Mouse (Mus musculus): ENCODE results near the gene Oaz2. TPM values are rescaled to one million over a fixed set of nuclear protein-coding genes. Genes with fewer than 3 reads are reported as not detected.
"Not testable (repeated sequence)": the region's sequence is repeated elsewhere in the genome, so short reads cannot be mapped to it uniquely, and the experiment has no call there.

The Oaz2 gene
- polyA plus RNA-seq, 1 experiment from 2014 or later = 182 TPM

DNA sequence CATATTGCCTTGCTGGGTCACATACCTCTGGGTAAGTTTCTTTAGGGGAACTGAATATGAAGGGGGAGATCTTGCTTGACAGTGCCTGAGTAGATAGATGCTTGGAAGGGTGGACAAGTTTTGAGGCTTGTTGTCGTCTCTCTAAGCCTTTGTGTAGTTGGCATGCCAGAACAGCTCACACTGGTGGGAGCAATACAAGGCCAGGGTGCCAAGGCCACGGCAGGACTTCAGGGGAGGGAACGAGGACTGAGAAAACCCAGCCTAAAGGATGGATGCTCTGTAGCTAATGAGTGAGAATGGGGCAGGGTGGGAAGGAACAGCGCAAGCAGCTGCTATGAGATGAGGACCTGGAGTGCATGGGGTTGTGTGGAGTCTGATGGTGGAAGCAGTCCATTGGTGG lies 22.8 kb upstream of the Oaz2 start:
- Histone ChIP-seq H3K4me2 (replicated peaks; ENCODE audit: low read depth, low read length) (no peak overlapping the region), H3K9me3 (ENCODE audit: control insufficient read depth, low read depth, low read length) (no peaks in the 10 kb centered on the region), H3K27ac (ENCODE audit: low read length) (no peak overlapping the region), H3K4me3 (ENCODE audit: low read depth, low read length) (no peak overlapping the region), H3K4me1 (ENCODE audit: control insufficient read depth, insufficient read depth, low read length) (peaks cover 11% of the 10 kb centered on the region; the same call in 1 of the 2 replicates), H3K27me3 (ENCODE audit: control insufficient read depth, insufficient read depth, low read length) (no peaks in the 10 kb centered on the region), H3K36me3 (ENCODE audit: control insufficient read depth, insufficient read depth, low read length) (no peaks in the 10 kb centered on the region), H3K9ac (replicated peaks; ENCODE audit: low read depth, low read length) (no peak overlapping the region)
- no peak for ATAC-seq (ENCODE audit: insufficient number of reproducible peaks, insufficient read depth, low FRiP score, low read depth)
- 86% methylated on average over 4 of the region's 4 CpGs for WGBS

DNA sequence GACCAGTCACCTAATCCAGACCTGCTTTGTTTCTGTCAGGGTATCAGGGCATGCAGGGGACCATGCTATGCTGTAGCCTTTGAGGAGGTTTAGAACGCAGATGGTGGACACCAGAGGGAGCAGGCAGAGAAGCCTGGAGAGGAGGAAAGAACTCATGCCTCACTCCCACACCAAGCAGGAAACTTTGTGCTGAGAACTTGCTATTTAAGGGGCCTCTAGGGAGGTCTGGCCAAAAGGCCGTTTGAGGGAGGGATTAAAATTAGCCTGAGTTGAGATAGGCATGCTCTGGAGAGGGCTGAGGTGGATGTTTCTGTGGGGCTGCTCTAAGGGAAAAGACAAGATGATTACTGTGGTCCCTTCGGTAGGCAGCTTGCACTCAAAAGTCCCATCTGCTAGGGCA lies 21.8 kb upstream of the Oaz2 start:
- H3K27ac ChIP-seq (ENCODE audit: low read length) = peak overlapping the region; percentile 16; the same call in 1 of the 2 replicates
- WGBS = 33% methylated on average over 3 of the region's 3 CpGs
- no peak for ATAC-seq (ENCODE audit: insufficient number of reproducible peaks, insufficient read depth, low FRiP score, low read depth)
- peaks cover 15% of the 10 kb centered on the region for H3K4me1 ChIP-seq (ENCODE audit: control insufficient read depth, insufficient read depth, low read length)
- H3K9me3 ChIP-seq (ENCODE audit: control insufficient read depth, low read depth, low read length) = no peaks in the 10 kb centered on the region
- H3K36me3 ChIP-seq (ENCODE audit: control insufficient read depth, insufficient read depth, low read length) = no peaks in the 10 kb centered on the region
- H3K4me2 ChIP-seq (replicated peaks; ENCODE audit: low read depth, low read length) = no peak overlapping the region
- no peak overlapping the region for H3K4me3 ChIP-seq (ENCODE audit: low read depth, low read length)
- H3K27me3 ChIP-seq (ENCODE audit: control insufficient read depth, insufficient read depth, low read length) = no peaks in the 10 kb centered on the region
- no peak overlapping the region for H3K9ac ChIP-seq (replicated peaks; ENCODE audit: low read depth, low read length)

DNA sequence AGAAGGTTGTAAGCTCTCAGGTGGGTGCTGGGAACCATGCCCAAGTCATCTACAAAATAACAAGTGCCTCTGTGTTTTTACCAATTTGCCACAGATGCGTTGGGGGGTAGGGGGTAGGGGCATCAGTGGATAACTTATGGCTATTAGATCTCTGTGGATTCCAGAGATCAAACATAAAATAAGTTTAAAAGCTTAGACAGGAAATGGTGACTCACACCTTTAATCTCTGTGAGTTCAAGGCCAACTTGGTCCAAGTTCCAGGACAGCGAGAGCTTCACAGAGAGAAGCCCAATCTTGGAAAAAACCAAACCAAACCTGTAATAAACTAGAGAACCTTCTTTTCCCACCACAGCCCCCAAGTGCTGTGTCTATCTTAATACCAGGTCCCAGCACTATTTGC lies 21.0 kb upstream of the Oaz2 start:
- Histone ChIP-seq H3K27ac (ENCODE audit: low read length) (no peak overlapping the region), H3K36me3 (ENCODE audit: control insufficient read depth, insufficient read depth, low read length) (no peaks in the 10 kb centered on the region), H3K9ac (replicated peaks; ENCODE audit: low read depth, low read length) (no peak overlapping the region), H3K9me3 (ENCODE audit: control insufficient read depth, low read depth, low read length) (no peaks in the 10 kb centered on the region), H3K4me2 (replicated peaks; ENCODE audit: low read depth, low read length) (no peak overlapping the region), H3K4me3 (ENCODE audit: low read depth, low read length) (no peak overlapping the region), H3K27me3 (ENCODE audit: control insufficient read depth, insufficient read depth, low read length) (no peaks in the 10 kb centered on the region), H3K4me1 (ENCODE audit: control insufficient read depth, insufficient read depth, low read length) (peaks cover 11% of the 10 kb centered on the region)
- no peak for ATAC-seq (ENCODE audit: insufficient number of reproducible peaks, insufficient read depth, low FRiP score, low read depth)
- WGBS = 87% methylated on average over 2 of the region's 2 CpGs

DNA sequence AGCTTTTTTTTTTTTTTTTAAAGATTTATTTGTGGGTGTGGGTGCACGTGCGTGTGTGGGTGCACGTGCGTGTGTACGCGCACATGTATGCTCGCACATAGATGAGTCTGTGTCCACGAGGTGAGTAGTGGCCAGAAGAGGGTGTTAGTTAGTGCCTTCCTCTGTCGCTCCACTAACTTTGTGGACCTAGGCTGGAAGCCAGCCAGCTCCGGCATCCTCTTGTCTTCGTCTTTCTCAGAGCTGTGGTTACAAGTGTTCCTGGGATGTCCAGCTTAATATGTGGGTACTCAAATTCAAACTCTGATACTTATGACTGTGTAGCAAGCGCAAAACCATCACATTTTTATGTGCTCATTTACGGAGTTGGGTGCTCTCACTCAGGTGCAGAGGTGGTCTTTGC lies 19.1 kb upstream of the Oaz2 start:
- H3K27ac ChIP-seq (ENCODE audit: low read length) = no peak overlapping the region
- no peaks in the 10 kb centered on the region for H3K27me3 ChIP-seq (ENCODE audit: control insufficient read depth, insufficient read depth, low read length)
- H3K36me3 ChIP-seq (ENCODE audit: control insufficient read depth, insufficient read depth, low read length) = no peaks in the 10 kb centered on the region
- peaks cover 8% of the 10 kb centered on the region for H3K4me1 ChIP-seq (ENCODE audit: control insufficient read depth, insufficient read depth, low read length)
- 86% methylated on average over 13 of the region's 13 CpGs for WGBS
- no peak for ATAC-seq (ENCODE audit: insufficient number of reproducible peaks, insufficient read depth, low FRiP score, low read depth)
- H3K4me3 ChIP-seq (ENCODE audit: low read depth, low read length) = no peak overlapping the region
- H3K9ac ChIP-seq (replicated peaks; ENCODE audit: low read depth, low read length) = no peak overlapping the region
- H3K4me2 ChIP-seq (replicated peaks; ENCODE audit: low read depth, low read length) = no peak overlapping the region
- H3K9me3 ChIP-seq (ENCODE audit: control insufficient read depth, low read depth, low read length) = no peaks in the 10 kb centered on the region

DNA sequence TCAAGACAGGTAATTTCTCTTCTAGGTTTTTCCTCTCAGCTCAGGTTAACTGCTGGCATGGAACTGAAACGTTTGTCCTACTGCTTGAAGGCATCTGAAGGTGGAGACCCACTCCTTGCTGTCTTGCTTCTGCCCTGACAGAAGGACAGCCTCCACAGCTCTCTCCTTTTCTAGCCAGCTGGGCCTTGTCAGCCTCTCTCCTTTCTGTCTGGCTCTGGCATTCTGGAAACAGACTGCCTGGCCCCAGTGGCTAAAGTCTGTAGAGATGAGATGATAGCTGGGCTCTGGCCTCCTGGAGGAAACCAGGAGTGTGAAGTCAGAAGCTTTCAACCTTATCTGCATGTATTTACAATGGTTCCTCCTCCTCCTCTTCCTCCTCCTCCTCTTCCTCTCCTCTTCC lies 17.8 kb upstream of the Oaz2 start:
- no peak for ATAC-seq (ENCODE audit: insufficient number of reproducible peaks, insufficient read depth, low FRiP score, low read depth)
- Histone ChIP-seq H3K4me3 (ENCODE audit: low read depth, low read length) (no peak overlapping the region), H3K4me2 (replicated peaks; ENCODE audit: low read depth, low read length) (no peak overlapping the region), H3K4me1 (ENCODE audit: control insufficient read depth, insufficient read depth, low read length) (peaks cover 8% of the 10 kb centered on the region), H3K27me3 (ENCODE audit: control insufficient read depth, insufficient read depth, low read length) (no peaks in the 10 kb centered on the region), H3K9ac (replicated peaks; ENCODE audit: low read depth, low read length) (no peak overlapping the region), H3K27ac (ENCODE audit: low read length) (no peak overlapping the region; the same call in 1 of the 2 replicates), H3K9me3 (ENCODE audit: control insufficient read depth, low read depth, low read length) (no peaks in the 10 kb centered on the region), H3K36me3 (ENCODE audit: control insufficient read depth, insufficient read depth, low read length) (no peaks in the 10 kb centered on the region)
- 19% methylated on average over 1 of the region's 1 CpGs for WGBS

DNA sequence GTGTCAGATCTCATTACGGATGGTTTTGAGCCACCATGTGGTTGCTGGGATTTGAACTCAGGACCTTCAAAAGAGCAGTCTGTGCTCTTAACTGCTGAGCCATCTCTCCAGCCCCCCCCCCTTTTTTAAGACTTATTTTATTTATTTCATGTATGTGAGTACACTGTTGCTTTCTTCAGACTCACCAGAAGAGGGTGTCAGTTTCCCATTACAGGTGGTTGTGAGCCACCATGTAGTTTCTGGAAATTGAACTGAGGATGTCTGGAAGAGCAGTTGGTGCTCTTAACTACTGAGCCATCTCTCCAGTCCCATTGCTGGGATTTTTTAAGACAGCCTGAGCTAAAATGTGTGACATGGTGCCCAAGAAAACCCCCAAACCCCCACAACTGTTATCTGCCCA lies 15.8 kb upstream of the Oaz2 start:
- 78% methylated on average over 1 of the region's 1 CpGs for WGBS

DNA sequence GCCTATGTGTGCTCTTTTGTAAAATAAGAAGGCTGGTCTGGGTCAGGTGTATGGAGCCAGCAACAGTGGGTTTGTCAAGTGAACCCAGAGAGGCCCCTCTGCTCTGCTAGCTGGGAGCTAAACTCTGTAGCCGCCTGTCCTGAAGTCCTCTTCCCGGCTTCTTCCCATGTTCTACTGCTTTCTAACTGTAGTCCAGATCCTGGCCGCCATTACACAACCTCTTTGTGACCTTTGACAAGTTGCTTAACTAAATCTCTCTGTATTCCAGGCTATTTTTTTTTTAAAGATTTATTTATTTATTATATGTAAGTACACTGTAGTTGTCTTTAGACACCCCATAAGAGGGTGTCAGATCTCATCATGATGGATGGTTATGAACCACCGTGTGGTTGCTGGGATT lies 14.1 kb upstream of the Oaz2 start:
- Histone ChIP-seq H3K4me2 (replicated peaks; ENCODE audit: low read depth, low read length) (no peak overlapping the region), H3K4me3 (ENCODE audit: low read depth, low read length) (no peak overlapping the region), H3K9me3 (ENCODE audit: control insufficient read depth, low read depth, low read length) (no peaks in the 10 kb centered on the region), H3K9ac (replicated peaks; ENCODE audit: low read depth, low read length) (no peak overlapping the region), H3K4me1 (ENCODE audit: control insufficient read depth, insufficient read depth, low read length) (peaks cover 8% of the 10 kb centered on the region), H3K27me3 (ENCODE audit: control insufficient read depth, insufficient read depth, low read length) (no peaks in the 10 kb centered on the region), H3K36me3 (ENCODE audit: control insufficient read depth, insufficient read depth, low read length) (no peaks in the 10 kb centered on the region), H3K27ac (ENCODE audit: low read length) (no peak overlapping the region)
- ATAC-seq (ENCODE audit: insufficient number of reproducible peaks, insufficient read depth, low FRiP score, low read depth) = no peak
- WGBS = 89% methylated on average over 4 of the region's 4 CpGs

More for the DNA sequence above, 15.8 kb upstream of the Oaz2 start:
- not testable (repeated sequence) for H3K36me3 ChIP-seq (ENCODE audit: control insufficient read depth, insufficient read depth, low read length); H3K27me3 ChIP-seq (ENCODE audit: control insufficient read depth, insufficient read depth, low read length); ATAC-seq (ENCODE audit: insufficient number of reproducible peaks, insufficient read depth, low FRiP score, low read depth); H3K9me3 ChIP-seq (ENCODE audit: control insufficient read depth, low read depth, low read length); H3K4me2 ChIP-seq (replicated peaks; ENCODE audit: low read depth, low read length); H3K9ac ChIP-seq (replicated peaks; ENCODE audit: low read depth, low read length); H3K27ac ChIP-seq (ENCODE audit: low read length); H3K4me3 ChIP-seq (ENCODE audit: low read depth, low read length); H3K4me1 ChIP-seq (ENCODE audit: control insufficient read depth, insufficient read depth, low read length)

DNA sequence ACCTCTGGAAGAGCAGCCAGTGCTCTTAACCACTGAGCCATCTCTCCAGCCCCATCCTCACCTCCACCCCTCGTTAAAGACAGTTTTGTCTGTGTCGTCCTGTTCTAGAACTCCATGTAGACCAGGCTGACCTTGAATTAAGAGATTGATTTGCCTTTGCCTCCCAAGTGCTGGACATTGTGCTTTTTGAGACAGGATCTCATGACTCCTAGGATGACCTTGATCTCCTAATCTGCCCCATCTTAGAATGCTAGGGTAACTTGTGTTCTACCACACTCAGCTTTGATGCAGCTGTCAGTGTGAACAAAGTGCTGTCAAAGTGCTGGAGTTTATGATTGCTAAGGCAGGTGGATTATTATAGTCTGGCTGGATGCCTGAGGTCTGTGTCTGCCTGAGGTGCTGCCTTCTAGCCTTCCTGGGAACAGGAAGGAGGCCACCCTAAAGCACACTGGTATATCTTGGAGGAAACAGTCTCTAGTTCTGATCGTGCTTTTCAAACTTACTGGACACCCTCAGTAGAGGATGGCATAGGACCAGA lies 13.0 kb upstream of the Oaz2 start:
- H3K27ac ChIP-seq (ENCODE audit: low read length) = no peak overlapping the region

DNA sequence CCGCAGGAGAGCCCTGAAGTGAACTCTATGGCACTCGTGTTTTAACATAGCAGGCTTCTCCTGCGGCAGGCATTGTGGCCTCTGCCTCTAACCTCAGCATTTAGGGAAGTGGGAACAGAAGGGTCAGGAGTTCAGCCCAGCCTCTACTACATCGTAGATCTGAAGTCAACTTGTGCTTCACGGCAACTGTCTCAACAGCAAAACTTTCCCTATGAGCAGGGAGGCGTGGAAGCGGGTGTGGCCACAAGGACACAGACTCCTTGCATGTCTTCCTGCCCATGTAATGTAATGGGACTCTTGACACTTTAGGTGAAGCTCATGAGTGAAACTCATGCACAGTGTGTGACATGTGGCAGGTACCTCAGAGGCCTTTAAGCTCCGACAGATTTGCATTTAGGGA lies 12.3 kb upstream of the Oaz2 start:
- Histone ChIP-seq H3K9me3 (ENCODE audit: control insufficient read depth, low read depth, low read length) (no peaks in the 10 kb centered on the region), H3K4me2 (replicated peaks; ENCODE audit: low read depth, low read length) (no peak overlapping the region), H3K27ac (ENCODE audit: low read length) (no peak overlapping the region), H3K4me1 (ENCODE audit: control insufficient read depth, insufficient read depth, low read length) (0 out of 2 replicates have a peak, but pooled peaks cover 4% of the 10 kb centered on the region), H3K27me3 (ENCODE audit: control insufficient read depth, insufficient read depth, low read length) (no peaks in the 10 kb centered on the region), H3K4me3 (ENCODE audit: low read depth, low read length) (no peak overlapping the region), H3K9ac (replicated peaks; ENCODE audit: low read depth, low read length) (no peak overlapping the region), H3K36me3 (ENCODE audit: control insufficient read depth, insufficient read depth, low read length) (no peaks in the 10 kb centered on the region)
- ATAC-seq (ENCODE audit: insufficient number of reproducible peaks, insufficient read depth, low FRiP score, low read depth) = no peak
- 77% methylated on average over 8 of the region's 8 CpGs for whole genome bisulfite sequencing

More for the DNA sequence above, 13.0 kb upstream of the Oaz2 start:
- Histone ChIP-seq H3K4me3 (ENCODE audit: low read depth, low read length) (no peak overlapping the region), H3K9me3 (ENCODE audit: control insufficient read depth, low read depth, low read length) (no peaks in the 10 kb centered on the region), H3K4me2 (replicated peaks; ENCODE audit: low read depth, low read length) (no peak overlapping the region), H3K4me1 (ENCODE audit: control insufficient read depth, insufficient read depth, low read length) (peaks cover 9% of the 10 kb centered on the region), H3K36me3 (ENCODE audit: control insufficient read depth, insufficient read depth, low read length) (no peaks in the 10 kb centered on the region), H3K27me3 (ENCODE audit: control insufficient read depth, insufficient read depth, low read length) (no peaks in the 10 kb centered on the region), H3K9ac (replicated peaks; ENCODE audit: low read depth, low read length) (no peak overlapping the region)
- WGBS = 88% methylated on average over 3 of the region's 3 CpGs
- ATAC-seq (ENCODE audit: insufficient number of reproducible peaks, insufficient read depth, low FRiP score, low read depth) = no peak

Measured in stomach, embryonic 14.5 days (tissue).